Mouse (Mus musculus): ENCODE measurements around the gene Arhgap9. TPM values are rescaled to one million over a fixed set of nuclear protein-coding genes. Genes with fewer than 3 reads are reported as not detected.
A peak's percentile ranks its signal among the peaks of the same experiment; 100 is the strongest.

Arhgap9 gene
- total and polyA plus RNA-seq, 3 experiments, result 32.4 to 44.7 (median 33.7) TPM

DNA sequence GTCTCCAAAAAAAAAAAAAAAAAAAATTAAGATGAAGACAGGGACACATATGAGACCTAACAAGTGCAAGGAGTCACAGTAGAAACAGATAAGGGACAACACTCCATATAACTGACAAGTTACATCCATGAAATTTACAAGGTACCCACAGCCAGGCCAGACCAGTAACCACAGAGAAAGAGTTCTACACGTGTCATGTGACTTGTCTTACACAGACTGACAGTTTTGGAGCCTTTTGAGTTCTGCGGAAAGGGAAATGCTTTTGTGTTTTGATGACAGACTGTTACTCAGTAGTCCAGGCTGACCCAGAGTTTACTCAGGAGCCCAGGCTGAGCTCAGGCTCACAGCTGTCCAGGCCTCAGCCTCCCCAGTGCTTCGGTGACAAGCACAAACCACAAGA, 21.3 kb downstream of the Arhgap9 start:
- Histone ChIP-seq H3K4me2 (ENCODE audit: insufficient read depth, low read depth, poor library complexity, severe bottlenecking) (no peak overlapping the region), H3K4me1 (ENCODE audit: control insufficient read depth in 1 of 2, insufficient read depth in 2 of 2) (peaks cover 0 to 31% of the 10 kb centered on the region in 2 experiments; a peak in 2 of 4 replicates), H3K79me2 (replicated peaks; ENCODE audit: control insufficient read depth, extremely low read depth, insufficient read depth, poor library complexity, severe bottlenecking) (no peaks in the 10 kb centered on the region), H3K27ac (ENCODE audit: insufficient read depth, low read depth) (no peak overlapping the region), H3K27me3 (replicated peaks) (peaks cover 40% of the 10 kb centered on the region), H3K9ac (ENCODE audit: insufficient read depth, low read depth) (no peak overlapping the region), H3K9me3 (replicated peaks; ENCODE audit: low read length) (peaks cover 8% of the 10 kb centered on the region), H3K4me3 (replicated peaks in 1 of 3; ENCODE audit: low read depth in 2 of 3, low read length in 2 of 3, poor library complexity in 1 of 3) (no peak overlapping the region), H3K36me3 (replicated peaks in 1 of 2; ENCODE audit: control insufficient read depth in 1 of 2, insufficient read depth in 1 of 2, low read length in 1 of 2) (no peaks in the 10 kb centered on the region)
- no peak for DNase-seq (ENCODE audit: extremely low read depth)
- in situ Hi-C loops (cut with MboI; ENCODE audit: low pct_ligation_motif_present, low pct_unique_long_range_greater_than_20kb, low sequenced_read_pairs) (no loop called here), dilution Hi-C loops (cut with MboI; ENCODE audit: extremely low pct_ligation_motif_present, extremely low pct_unique_long_range_greater_than_20kb, low sequenced_read_pairs) (no loop called here)
- TF ChIP-seq PAX5 (IDR thresholded peaks at IDR 0.05; ENCODE audit: low read length) (no peak), E2F4 (IDR thresholded peaks at IDR 0.05; ENCODE audit: insufficient replicate concordance, low read depth, low read length) (no peak)

- Histone ChIP-seq H3K27me3 (replicated peaks) (peaks cover 19% of the 10 kb centered on the region), H3K9ac (ENCODE audit: insufficient read depth, low read depth) (no peak overlapping the region), H3K27ac (ENCODE audit: insufficient read depth, low read depth) (no peak overlapping the region), H3K4me3 (replicated peaks in 1 of 3; ENCODE audit: low read depth in 2 of 3, low read length in 2 of 3, poor library complexity in 1 of 3) (no peak overlapping the region), H3K9me3 (replicated peaks; ENCODE audit: low read length) (peaks cover 11% of the 10 kb centered on the region), H3K4me1 (ENCODE audit: control insufficient read depth in 1 of 2, insufficient read depth in 2 of 2) (peaks cover 4 to 24% of the 10 kb centered on the region in 2 experiments), H3K36me3 (replicated peaks in 1 of 2; ENCODE audit: control insufficient read depth in 1 of 2, insufficient read depth in 1 of 2, low read length in 1 of 2) (peaks cover 3 to 11% of the 10 kb centered on the region in 2 experiments), H3K4me2 (ENCODE audit: insufficient read depth, low read depth, poor library complexity, severe bottlenecking) (no peak overlapping the region), H3K79me2 (replicated peaks; ENCODE audit: control insufficient read depth, extremely low read depth, insufficient read depth, poor library complexity, severe bottlenecking) (no peaks in the 10 kb centered on the region)
- in situ Hi-C loops (cut with MboI; ENCODE audit: low pct_ligation_motif_present, low pct_unique_long_range_greater_than_20kb, low sequenced_read_pairs) (no loop called here), dilution Hi-C loops (cut with MboI; ENCODE audit: extremely low pct_ligation_motif_present, extremely low pct_unique_long_range_greater_than_20kb, low sequenced_read_pairs) (no loop called here)
- no peak for TF ChIP-seq NRF1 (IDR thresholded peaks at IDR 0.05; ENCODE audit: low read depth, low read length)
- no peak for TF ChIP-seq GABPA (IDR thresholded peaks at IDR 0.05; ENCODE audit: insufficient replicate concordance, low read depth, low read length)
- no peak for TF ChIP-seq MAZ (IDR thresholded peaks at IDR 0.05; ENCODE audit: low read depth, low read length)
- TF ChIP-seq JUN (IDR thresholded peaks at IDR 0.05; ENCODE audit: insufficient read depth, low read depth, low read length), result no peak
- no peak for TF ChIP-seq POLR2AphosphoS2 (IDR thresholded peaks at IDR 0.05; ENCODE audit: low read depth, low read length)
- TF ChIP-seq JUND (conservative IDR thresholded peaks at IDR 0.05; ENCODE audit: low read depth, low read length), result no peak
- no peak for TF ChIP-seq MYC (IDR thresholded peaks at IDR 0.05; ENCODE audit: low read depth, low read length)
- TF ChIP-seq USF1 (IDR thresholded peaks at IDR 0.05; ENCODE audit: low read depth, low read length), result no peak
- no peak for TF ChIP-seq PAX5 (IDR thresholded peaks at IDR 0.05; ENCODE audit: low read length)
- no peak for TF ChIP-seq IRF4 (IDR thresholded peaks at IDR 0.05; ENCODE audit: low read depth, low read length)
- no peak for TF ChIP-seq E2F4 (IDR thresholded peaks at IDR 0.05; ENCODE audit: insufficient replicate concordance, low read depth, low read length)
- TF ChIP-seq MAFK (IDR thresholded peaks at IDR 0.05; ENCODE audit: insufficient replicate concordance, low read length), result no peak
- TF ChIP-seq SIN3A (IDR thresholded peaks at IDR 0.05; ENCODE audit: low read length), result no peak
- no peak for DNase-seq (ENCODE audit: extremely low read depth)
Measured at GRCm38 (mm10) chr10:127346173-127346572, 24.4 kb downstream of the Arhgap9 start.

DNA sequence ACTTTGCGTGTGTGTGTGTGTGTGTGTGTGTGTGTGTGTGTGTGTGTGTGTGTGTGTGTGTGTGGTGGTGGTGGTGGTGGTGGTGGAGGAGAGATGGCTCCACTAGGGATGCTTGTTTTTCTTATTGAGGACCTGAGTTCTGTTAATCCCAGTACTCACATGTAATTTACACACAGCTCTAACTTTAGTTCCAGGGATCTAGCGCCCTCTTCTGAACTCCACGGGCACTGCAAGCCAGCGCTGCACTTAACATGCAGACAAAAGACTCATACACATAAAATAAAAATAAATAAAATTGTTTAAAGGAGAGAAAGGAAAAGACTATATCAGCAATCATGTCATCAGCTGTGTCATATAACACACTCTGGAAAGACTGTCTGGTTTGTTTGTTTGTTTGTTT, 27.2 kb downstream of the Arhgap9 start:
- Histone ChIP-seq H3K36me3 (replicated peaks in 1 of 2; ENCODE audit: control insufficient read depth in 1 of 2, insufficient read depth in 1 of 2, low read length in 1 of 2) (peaks cover 3 to 11% of the 10 kb centered on the region in 2 experiments), H3K27ac (ENCODE audit: insufficient read depth, low read depth) (no peak overlapping the region), H3K9ac (ENCODE audit: insufficient read depth, low read depth) (no peak overlapping the region), H3K4me1 (ENCODE audit: control insufficient read depth in 1 of 2, insufficient read depth in 2 of 2) (peaks cover 13 to 24% of the 10 kb centered on the region in 2 experiments), H3K27me3 (replicated peaks) (peaks cover 7% of the 10 kb centered on the region), H3K9me3 (replicated peaks; ENCODE audit: low read length) (peaks cover 11% of the 10 kb centered on the region), H3K4me3 (replicated peaks in 1 of 3; ENCODE audit: low read depth in 2 of 3, low read length in 2 of 3, poor library complexity in 1 of 3) (no peak overlapping the region), H3K79me2 (replicated peaks; ENCODE audit: control insufficient read depth, extremely low read depth, insufficient read depth, poor library complexity, severe bottlenecking) (no peaks in the 10 kb centered on the region), H3K4me2 (ENCODE audit: insufficient read depth, low read depth, poor library complexity, severe bottlenecking) (no peak overlapping the region)
- dilution Hi-C loops (cut with MboI; ENCODE audit: extremely low pct_ligation_motif_present, extremely low pct_unique_long_range_greater_than_20kb, low sequenced_read_pairs), result no loop called here
- TF ChIP-seq CTCF (conservative IDR thresholded peaks at IDR 0.05 in 1 of 2, IDR thresholded peaks at IDR 0.05 in 1 of 2; ENCODE audit: low read depth in 2 of 2, low read length in 2 of 2) (peak in 1 of 2 experiments; percentile 38; a peak in 2 of 4 replicates), KAT2A (IDR thresholded peaks at IDR 0.05; ENCODE audit: insufficient replicate concordance, low read length) (no peak)
- in situ Hi-C loops (cut with MboI; ENCODE audit: low pct_ligation_motif_present, low pct_unique_long_range_greater_than_20kb, low sequenced_read_pairs), result no loop called here
- DNase-seq (ENCODE audit: extremely low read depth), result no peak

Measured in CH12.LX (cell line).